Mouse (Mus musculus) ovary, adult 18-20 months (tissue): ENCODE data around the gene Krt8.
A peak's percentile ranks its signal among the peaks of the same experiment; 100 is the strongest.

ENCODE experiments used
- DNase-seq: peaks from one replicate; pipeline ENCODE4 v3.0.0; 2022; ENCODE audit warnings: low spot score, mixed read lengths

The Krt8 gene

DNA sequence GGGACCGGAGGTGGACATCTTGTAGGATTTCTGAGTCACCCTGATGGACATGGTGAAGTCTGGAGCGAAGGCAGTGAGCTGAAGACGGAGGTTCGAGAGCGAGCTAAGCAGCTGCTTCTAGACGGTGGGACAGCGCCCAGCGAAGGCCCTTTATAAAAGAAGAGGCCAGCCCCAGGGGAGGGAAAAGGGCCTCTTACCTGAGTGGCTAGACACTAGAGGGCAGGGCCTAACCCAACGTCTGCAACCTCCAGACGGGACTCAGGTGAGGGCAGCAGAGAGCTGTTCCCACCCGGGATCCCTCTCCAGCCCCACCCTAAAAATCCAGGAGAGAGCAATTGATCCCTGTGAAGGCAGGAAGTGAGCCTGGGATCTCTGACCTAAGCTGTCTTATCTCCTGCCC is at the start of gene Krt8:
TSS of gene Krt8 (minus strand) at position 294 of the 400 bp plus-strand sequence.
- peak; percentile 57 for DNase-seq

DNA sequence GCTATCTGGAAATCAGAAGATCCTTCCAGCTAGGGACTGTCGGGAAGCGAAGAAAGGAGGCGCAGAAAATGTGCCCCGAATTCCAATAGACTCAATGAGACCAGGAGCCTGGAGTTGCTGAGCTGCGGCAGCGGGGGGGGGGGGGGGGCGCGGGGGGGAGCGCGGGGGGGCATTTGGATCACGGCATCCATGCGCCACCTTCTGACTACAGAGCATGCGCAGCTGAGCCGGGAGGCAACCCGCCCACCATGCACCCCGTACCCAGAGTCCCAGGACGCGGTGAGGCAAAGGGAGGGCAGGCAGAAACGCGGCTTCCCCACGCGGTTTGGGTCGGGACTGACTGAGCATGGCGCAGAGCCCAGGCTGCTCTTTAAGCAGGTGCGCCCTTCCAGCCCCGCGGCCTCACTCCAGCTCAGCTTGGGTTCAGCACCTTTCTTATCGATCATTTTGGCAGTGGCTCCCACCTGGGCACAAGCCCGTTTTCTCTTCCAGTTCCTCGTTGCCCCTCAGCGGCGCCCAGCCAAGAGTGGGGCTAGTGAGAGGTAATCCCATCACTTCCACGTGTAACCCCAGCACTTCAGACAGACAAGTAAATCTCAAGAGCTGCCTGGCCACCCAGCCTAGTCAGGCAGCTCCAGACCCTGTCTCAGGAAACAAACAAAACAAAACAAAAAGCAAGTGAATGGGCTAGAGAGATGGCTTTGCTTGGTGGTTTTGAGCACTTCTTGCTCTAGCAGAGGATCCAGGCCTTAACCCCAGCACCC is 47.8 kb upstream of the Krt8 start:
- peak; percentile 26 for DNase-seq

DNA sequence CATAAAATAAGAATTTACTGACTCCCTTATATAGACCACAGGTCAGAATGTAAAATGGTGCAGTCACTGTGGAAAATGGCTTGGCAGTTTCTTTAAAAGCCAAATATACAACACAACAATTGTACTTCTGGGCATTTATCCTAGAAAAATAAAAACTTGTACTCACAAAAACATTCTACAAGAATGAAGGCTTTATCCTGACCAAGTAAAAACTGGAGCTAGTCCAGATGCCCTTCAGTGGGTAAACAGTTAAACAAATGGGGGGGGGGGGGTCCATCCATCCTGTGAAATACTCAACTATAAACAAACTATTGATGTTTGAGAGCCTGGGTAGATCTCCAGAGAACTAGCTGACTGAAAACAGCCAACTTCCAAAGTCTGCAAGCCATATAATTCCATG is 45.6 kb upstream of the Krt8 start:
- DNase-seq: no peak

DNA sequence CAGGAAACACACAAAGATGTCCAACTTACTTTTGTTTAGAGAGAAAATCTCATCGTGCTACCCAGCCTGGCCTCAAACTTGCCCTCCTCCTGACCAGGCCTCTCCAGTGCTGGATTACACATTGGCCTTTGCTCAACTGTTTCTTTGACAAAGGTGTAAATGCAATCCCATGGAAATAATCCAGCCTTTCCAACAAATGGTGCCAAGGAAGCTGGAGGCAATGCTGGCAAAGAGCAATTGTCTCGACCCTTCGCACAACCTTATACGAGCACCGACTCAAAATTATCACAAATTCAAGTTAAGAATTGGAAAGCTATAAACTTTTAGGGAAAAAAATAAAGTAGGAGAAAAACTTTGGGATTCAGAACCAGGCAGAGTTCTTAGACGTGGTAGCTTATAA is 43.7 kb upstream of the Krt8 start:
- DNase-seq: no peak

DNA sequence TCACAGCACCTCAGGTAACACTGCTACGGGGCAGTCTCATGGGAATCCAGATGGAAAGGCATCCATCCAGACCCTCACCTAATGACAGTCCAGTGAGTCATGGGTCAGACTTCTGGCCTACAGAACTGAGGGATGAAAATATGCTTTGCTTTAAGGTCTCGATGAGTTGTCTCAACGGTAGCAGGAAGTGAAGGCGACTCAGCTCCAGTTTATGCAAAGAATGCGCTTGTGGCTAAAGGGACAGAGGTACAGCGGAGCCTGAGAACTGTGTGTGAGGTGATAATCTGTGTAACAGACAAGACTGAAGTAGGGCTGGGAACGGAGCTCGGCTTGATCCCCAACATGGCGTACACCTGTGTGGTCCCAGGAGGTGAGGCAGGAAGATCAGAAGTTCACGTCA is 41.4 kb upstream of the Krt8 start:
- DNase-seq: no peak

DNA sequence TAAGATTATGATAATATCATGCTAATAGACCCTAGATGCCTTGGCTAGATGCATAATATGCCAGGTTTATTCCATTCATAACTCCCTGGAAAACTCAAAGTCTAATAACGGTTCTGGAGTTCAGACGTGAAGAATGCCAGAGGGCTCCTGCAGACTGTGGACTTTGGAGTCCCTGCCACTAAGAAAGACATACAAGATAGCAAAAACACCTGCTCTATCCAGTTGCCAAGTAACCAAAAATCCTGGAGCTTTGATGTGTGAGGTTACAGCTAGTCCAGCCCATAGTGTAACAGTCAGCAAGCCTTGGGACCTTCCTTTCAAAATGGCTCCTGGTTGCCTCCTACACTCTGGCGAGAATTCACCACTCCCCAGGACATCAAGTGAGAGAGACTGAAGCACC is 40.5 kb upstream of the Krt8 start:
- DNase-seq: no peak

DNA sequence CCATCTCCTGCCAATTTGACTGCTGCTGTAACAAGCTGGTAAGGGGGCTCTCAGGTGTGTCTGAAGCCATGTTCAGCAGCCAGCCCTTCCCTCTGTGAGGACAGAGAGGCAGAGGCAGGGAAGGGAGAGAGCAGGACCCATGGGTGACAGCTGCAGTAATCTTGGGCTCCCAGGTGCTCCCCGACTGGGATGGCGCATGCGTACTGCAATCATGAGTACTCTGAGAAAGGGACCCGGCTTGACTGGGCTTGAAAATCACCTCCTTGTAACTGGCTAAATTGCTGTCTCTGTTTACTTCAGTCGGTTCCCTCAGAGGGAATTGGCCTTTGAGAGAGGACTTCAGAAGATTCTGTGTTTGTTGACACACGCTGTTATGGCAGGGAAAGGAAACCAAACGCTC is 37.7 kb upstream of the Krt8 start:
- DNase-seq: no peak

DNA sequence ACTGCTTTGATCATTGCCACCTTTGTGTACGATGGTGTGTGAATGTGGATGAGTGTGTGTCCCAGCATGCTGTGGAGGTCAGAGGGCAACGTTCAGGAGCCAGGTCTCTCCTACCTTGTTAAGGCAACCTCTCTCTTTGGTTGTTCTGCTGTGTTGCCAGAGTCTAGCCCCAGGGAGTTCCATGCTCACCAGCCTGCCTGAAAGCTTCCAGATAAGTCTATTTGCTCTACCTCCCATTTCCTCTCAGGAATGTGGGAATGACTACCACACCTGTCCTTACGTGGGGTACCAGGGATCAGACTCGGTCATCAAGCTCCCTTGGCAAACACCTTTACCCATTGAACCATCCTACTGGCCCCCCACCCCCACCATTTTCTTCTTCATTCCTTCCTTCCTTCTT is 36.0 kb upstream of the Krt8 start:
- no peak for DNase-seq

DNA sequence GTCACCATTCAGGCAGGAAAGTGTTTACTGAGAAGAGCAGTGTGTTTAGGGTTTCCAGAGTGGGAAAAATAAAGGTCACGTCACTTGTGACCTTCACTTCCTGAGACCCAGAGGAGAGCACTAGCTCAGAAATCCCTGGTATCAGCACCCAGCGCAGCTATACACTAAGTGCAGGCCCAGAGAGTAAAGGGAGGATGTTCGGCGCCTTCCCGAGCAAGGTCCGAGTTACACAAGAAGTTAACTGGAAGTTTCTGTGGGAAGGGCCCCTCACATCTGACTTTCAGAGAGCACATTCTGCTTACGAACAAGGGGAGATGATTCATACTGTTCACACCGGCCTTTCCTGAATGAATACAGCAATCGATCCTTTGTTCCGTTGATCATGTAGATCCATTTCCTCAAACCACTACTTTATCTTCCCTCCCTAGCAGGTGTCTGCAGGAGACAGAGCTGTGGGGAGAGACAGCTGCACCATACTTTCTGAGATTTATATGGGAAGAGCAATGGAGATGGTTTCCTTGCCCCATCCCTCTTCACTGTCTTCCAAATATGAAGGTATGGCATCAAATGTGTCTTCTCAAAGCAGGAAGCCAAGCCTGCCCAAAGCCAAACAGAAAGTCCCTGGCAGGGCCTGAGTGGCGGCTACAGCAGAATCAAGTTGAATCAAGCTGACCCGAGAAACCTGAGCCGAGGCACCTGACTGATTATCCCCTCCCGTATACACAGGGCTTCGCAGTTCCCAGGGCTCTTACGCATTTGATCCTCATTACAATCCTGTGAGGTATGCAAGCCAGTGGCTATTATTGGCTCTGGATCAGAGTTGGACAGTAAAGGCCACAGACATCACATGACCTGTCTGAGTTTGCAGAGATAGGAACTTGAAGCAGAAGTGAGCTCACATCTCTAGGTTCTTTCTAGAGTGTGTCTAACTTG is 30.1 kb upstream of the Krt8 start:
- DNase-seq: no peak

DNA sequence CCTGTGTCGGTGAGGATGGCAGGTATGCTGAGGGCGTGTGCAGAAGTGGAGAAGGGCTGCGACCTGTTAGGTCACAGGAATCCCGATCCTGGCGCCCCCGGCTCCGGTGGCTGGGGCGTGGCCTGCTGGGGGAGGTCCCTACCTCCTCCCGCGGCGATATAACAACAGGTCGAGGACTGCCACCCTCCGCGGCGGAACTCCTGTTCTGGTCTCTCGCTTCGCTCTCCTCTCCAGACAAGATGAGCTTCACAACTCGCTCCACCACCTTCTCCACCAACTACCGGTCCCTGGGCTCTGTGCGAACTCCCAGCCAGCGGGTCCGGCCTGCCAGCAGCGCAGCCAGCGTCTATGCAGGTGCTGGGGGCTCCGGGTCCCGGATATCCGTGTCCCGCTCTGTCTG is 23.8 kb upstream of the Krt8 start, which contains the start of gene Krt18:
TSS of gene Krt18 (plus strand) at position 141 of the 400 bp plus-strand sequence.
- no peak for DNase-seq

DNA sequence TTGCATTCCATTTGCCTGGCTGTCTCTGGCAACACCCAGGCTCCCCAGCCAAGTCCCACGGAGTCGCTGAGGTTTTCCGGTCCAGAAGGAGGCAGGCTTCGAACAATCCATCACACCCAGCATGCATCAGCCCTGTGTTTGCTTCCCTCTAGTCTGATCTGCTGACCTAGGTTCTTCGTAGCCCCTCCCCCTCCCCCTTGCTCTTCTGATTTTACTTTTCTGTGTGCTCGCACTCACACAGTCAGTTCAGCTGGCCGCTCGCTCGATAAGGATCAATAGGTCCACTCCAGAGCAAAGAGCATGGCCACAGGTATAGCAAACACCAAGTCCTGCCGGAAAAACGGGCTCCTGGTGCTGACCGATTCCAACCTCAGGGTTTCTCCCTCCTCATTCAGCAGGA is 22.1 kb upstream of the Krt8 start:
- no peak for DNase-seq

DNA sequence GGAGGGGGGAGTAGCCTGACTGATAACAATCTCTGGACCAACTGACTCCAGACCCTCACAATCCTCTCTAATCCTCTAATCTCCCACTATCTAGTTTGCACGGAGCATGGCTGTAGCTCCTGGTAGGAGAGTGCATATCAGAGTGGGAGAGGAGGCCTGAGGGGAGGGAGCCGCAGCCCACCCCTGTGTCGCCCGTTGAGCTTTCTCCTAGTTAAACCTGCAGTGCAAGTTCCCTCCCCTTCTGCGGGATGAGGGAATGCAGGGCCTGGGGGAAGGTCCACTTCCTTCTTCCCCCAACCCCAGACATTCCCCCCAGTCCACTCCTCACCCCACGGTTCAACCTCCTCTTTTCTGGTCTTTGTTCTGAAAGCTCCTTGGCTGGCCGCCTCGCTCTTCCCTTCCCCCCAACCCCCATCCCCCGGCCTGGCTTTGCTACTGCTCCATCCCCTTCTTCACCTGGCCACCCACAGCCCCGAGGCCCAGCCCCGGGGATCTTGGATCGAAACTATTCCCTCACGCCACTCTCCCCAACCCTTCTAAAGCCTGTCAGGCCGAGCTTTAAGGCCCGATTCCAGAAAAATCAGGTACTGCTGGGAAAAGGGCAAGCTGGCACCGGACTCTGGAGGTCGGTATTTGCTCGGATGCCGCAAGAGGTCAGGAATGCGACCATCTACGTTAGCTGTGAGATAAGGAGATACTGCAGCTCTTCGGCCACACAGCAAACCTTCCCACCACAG is 21.0 kb upstream of the Krt8 start:
- DNase-seq: no peak

DNA sequence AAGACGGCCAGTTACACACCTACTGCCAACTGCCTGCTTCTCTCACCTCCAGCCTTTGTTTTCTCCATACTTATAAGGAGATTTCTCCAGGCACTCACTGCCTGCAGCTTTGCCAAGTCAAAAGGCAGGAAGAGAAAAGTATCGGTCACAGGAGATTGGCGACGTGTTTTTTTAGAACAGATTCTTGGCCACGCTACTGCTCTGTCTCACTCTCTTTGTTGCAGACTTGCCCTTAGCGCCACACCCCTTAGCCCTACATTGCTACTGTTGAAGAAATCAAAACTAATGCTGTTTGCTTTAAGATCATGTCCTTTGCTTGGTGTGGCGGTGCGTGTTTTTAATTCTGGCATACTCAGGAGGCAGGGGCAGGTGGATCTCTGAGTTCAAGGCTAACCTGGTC is 19.6 kb upstream of the Krt8 start:
- no peak for DNase-seq

DNA sequence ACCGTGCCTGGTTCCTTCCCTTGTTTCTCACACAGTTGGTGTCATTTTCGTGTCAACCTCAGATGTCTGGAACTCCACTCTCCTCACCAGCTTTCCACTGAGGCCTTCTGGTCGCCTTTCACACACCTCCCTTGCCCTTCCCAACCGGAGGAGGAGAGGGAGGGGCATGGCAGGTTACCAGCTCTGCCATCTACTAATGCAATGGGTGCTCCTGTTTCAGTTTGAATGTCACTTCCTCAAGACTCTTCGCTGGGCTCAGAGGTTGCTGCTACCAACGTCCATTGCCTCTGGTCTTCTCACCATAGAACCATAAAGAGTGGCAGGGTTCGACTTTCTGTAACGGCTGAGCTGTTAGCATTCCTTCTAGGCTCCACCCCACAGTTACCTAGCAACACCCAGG is 18.2 kb upstream of the Krt8 start:
- DNase-seq: no peak

DNA sequence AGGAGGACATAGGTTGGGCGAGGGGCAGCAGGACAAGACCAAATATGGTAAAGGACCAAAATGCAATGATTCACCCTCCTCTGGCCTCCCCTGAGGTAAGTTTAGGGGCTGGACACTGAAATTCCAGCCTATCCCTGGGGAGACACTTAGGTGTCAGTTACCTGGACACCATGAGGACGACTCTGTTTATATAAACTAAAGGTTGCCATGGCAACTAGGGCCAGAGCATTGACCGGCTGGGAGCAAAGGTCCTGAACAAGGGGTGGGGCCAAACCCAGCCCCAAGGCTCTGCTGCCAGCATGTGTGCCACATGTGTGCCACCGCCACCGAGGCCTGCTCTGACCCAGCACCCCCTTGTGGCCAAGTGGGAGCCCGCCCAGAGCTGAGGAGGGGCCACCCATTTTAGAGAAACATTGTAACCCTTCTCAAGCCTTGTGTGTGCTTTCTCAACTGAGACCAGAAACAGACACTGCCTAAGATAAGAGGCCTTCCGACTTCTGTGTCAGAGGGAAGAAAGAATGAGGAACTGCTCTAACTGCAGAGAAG is 13.7 kb upstream of the Krt8 start:
- no peak for DNase-seq

DNA sequence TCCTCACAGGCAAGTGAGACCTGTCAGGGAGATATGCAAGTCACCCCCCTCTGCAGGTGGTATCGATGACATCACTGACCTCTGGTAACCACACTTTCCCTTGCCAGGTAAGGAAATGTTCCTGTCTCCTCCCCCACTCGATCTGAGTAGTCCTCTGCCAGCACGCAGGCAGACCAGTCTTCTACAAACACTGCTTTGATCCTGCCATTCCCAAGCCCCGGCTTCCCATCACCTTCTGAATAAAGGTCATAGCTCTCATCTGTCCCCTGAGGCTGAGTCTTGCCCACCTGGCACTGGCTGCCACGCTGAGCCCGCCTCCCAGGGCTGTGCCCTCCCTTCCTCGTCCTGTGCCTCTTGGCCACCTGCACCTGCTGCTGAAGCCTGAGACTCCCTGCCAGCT is 12.5 kb upstream of the Krt8 start:
- DNase-seq: no peak

DNA sequence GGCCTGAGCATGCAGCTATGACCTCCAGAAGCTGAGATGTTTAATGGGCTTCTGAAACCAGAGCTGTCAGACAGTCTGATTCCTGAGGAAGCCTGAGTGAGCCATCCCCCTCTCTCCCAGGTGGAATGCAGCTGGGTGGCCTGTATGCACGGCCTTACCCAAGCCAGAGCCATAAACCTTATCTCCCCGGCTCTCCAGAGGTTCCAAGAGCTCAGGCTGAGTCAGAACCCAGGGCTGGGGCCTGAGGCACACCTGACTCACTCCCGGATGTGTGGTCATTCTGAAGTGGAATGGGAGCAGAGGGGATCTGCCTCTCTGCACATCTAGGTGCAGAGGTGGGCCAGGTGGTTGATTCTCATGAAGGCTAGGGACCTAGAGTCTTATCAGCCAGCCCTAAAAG is 11.8 kb upstream of the Krt8 start:
- no peak for DNase-seq

DNA sequence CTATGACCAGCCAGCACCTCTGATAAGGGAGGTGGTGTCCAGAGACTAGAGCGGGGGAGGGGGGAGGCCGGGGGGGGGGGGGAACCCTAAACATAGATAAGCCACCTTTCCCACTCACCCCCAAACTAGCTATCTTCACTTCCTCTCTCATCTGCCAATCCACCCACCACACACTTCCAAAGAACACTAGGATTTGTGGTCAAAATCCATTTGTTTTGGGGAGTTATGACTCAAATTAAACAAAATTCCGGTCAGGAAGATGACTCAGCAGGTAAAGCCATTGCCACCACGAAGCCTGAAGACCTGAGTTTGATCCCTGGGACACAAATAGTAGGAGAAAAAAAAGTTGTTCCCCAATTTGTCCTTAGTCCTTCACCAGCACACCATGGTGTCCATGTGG is 10.6 kb upstream of the Krt8 start:
- no peak for DNase-seq

DNA sequence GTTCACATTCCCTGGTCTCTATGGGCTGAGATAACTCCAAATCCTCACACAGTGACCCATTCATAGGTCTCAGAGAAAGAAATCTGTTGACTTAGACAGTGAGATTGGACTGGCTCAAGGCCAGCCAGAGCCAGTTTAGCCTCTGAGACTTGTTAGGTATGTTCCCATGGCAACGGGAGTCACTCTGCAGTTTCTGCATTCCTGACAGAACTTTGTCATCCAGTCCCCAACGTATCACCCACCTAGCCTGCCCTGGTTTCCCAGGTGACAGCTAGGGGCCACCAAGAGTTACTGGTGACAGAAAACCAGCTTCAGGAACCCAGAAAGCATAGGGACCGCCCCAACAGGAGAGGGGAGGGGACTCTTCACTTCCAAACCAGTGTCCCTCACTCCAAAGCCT is 9.4 kb upstream of the Krt8 start:
- no peak for DNase-seq

DNA sequence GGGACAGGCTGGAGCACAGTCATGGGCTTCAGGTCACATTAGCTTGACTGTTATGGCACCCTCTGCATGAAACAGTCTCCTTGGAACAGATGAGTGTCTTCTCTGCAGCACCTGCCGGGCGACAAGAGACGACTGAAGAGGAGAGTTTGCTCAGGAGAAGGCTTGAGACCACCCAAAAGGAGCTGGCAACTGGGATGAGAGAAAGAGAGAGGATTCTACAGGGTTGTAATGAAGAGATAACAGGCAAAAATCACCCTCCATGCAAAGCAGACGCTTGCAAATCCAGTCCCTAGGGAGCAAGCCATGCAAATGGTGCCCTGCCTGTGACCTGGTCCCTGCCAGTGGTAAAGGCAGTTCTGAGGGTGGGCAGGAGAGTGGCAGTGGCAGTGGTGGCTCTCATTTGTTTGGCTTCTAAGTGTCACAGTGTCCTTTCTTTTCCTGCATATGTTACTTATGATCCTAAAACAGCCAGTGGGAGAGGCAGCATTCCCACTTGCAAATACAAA is 8.0 kb upstream of the Krt8 start:
- DNase-seq: no peak

DNA sequence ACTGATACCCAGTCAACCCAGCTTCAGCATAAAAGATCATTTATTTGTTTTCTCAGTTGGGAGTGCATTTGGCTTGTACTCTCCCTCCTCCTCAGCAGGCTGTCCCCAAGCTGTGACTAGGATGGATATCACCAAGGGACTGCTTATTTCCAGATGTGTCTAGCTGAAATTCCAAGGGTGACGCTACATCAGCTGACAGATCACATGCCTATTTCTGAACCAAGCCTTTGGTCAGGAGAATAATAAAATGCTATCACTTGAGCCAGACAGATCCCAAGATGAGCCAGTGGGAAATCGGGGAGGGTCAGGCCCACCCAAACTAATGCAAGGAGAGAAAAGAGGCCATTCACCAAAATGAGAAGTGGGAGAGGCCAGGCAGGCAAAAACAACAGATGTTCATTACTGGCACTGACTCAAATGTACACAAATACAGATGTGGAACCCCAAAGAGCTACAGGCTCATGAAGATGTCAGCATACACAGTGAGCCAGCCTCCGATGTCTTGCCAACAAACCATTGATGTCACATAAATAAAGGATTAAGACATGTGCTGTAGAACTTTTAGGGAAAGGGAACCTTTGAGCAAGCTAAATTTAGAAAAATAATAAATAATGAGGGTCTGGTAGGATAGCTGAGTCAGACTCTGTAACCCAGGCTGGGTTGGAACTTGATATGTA is 6.4 kb upstream of the Krt8 start:
- no peak for DNase-seq
